Mouse (Mus musculus): Measurements from ENCODE around the gene Vamp8.

Gene Vamp8

DNA sequence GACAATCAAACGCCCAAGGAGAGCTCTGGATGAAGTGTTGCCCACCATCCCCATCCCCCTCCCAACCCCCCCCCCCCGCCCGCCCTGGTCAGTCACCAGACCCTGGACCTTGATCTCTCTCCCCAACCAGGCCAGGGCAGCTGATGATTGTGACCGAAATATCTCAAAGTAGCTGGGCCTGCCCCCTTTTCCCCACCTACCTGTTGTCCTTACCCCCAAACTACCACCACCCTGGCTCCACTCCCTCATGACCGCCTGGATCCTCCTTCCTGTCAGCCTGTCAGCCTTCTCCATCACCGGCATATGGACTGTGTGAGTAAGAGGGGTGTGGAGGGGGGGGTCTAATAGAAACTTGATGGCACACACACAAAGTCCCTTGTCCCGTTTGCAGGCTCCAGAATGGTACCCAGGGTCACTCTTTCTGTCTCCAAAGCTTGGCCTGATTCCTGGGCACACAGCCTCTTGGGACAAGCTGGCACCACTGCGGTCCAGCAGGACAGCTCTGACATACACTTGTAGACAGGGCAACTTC, 34.4 kb downstream of the Vamp8 start:
- peak; percentile 46 to 71 for DNase-seq (ENCODE audit: inconsistent age in 2 of 2, low spot score in 1 of 2)

DNA sequence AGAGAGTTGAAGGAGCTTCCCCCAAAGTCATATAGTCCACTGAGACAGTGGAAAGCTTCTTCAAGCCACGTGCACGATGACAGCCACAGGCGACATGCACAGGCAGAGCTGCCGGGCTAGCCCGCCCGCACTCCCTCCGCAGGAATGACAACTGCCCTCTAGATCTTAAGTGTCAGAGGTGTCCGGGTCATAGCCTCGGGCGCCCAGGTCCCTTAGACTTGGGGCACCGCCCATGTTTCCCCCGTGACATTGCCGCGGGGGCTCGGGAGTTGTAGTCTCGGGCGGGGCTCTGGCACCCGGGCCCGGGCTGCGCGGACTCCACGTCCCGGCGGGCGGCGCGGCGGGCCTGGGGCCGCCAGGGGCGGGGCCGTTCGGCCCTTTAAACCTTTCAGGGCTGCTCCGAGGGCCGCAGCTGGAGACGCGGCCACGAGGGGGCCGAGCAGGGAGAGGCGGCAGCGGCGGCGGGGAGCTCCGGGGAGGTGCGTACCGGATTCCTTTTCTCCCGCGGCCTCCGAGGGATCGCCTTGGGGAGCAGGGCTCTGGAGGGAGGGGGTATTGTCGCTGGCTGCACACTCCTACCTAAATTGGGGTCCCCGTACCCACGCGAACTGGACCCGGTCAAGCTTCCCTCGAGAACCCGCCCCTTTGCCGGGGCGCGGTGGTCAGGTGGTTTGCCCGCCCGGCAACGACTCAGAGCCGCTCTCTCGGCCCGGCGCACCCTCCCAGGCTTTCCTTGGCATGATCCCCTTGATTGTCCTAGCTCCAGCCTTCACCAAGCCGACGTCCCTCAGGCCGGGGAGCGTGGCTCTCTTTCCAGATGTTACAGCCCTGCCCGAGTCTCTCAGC, 35.2 kb downstream of the Vamp8 start, which contains the start of gene Tmem150a:
TSS of gene Tmem150a (plus strand) at position 382 of the 846 bp plus-strand sequence.
- peak; percentile 92 to 96 for DNase-seq (ENCODE audit: inconsistent age in 2 of 2, low spot score in 1 of 2)

DNA sequence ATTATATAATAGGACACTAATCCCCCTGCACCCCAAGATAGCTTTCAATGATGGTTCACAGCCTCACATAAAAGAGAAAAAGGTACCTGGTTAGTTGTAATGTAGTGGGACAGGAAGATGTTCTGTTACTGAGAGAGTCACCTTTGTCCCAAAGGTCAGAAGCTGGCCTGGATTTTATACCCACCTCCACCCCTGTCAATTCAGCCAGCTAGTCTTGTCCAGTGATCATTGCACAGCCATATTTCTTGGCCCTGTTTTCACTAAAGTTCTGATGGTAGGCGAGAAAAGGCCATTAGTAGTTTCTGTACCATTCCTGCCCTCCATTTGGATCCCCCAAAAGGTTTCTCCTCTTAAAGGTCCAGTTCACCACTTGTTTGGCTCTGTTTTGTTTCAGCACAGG, 36.5 kb downstream of the Vamp8 start:
- DNase-seq (ENCODE audit: inconsistent age in 2 of 2, low spot score in 1 of 2): peak in 1 of 2 experiments; percentile 46

DNA sequence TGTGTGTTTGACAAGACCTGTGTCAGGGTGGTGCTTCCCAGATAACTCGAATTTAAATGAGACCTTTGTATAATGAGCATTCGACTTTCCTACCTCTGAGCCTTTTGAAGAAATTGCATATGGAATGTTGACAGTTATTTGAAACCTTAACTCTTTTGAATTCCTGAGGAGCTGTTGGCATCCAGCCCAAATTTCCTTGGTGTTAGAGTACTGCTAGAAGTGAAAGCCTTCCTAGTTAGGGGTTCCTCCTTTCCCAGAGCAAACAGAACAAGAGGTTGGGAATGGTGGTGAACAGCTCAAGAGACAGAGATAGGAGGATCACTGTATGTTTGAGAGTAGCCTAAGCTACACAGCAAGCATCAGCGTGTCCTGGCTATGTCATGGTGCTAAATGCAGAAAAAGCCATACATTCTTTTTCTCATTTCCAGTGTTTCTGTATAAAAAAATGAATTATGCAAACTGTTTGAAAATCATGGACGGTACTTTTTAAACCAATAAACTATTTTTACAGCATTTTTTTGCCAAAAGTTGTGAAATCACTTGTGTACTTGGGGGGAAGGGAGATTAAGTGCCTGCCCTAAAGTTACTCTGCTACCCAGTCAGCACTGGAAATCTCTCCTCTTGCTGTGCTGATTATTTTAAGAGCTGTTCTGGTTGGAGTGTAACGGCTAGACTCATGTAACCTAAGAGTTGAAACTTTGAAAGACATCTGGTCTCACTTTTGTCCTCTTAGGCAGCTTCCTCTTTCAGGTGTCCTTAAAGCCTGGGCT, 37.7 kb downstream of the Vamp8 start:
- peak in 1 of 2 experiments; percentile 65 for DNase-seq (ENCODE audit: inconsistent age in 2 of 2, low spot score in 1 of 2)

DNA sequence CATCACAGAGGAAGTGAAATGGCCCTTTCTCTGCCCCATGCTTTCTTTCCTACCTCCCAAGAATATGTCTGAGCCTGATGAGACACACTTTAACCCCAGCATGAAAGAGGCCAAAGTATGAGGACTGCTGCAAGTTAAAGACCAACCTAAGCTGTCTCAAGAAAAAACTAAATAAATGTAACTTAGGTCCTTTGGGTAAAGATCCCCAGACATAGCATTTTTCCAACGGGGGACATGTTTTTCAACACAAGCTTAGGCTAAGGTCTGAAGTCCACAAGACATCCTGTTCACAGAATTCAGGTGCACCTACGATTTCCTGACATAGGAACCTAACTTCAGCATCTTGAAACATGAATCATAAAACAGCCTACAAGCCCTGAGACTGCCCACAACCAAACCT, 40.3 kb downstream of the Vamp8 start:
- no peak for DNase-seq (ENCODE audit: inconsistent age in 2 of 2, low spot score in 1 of 2)

DNA sequence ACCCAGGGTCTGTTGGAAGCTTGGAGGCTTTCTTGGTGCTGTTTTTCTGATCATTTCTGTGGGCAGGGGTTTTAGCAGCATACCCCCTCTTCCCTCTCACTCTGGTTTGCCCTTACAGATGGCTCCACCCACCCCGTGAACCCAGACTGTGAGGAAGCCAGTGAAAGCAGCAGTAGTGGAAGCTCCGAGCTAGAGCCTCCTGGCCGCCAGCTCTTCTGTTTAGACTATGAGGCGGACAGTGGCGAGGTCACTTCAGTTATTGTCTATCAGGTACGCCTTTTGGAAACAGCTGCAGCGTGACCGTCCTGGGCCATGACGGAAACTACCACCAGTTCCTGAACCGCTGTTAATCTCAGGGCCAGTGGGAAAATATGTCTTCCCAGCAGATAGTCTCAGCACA, 42.1 kb downstream of the Vamp8 start:
- peak; percentile 36 to 58 for DNase-seq (ENCODE audit: inconsistent age in 2 of 2, low spot score in 1 of 2)

GRCm38 (mm10) chr6:72347166-72347941, 43.1 kb downstream of the Vamp8 start, which contains the start of gene 0610030E20Rik:
Gene 0610030E20Rik (plus strand): TSS chr6:72347317.
- DNase-seq (ENCODE audit: inconsistent age in 2 of 2, low spot score in 1 of 2): peak; percentile 85 to 94

DNA sequence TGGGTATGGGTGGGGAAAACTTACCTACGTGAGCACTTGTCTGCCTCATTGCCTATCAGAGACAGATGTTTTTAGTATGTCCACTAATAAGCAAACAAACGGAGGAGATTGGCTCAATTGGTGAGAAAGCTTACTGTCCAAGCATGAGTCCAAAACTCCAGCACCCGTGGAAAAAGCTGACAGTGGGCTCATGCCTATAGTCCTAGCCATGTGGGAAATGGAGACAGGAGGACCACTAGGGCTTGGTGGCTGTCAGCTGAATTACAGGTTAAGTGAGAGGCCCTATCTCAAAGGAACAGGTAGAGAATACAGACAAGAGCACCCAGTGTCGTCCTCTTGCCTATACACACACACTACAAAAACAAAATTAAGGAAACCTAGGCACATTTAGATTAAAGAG, 44.2 kb downstream of the Vamp8 start:
- DNase-seq (ENCODE audit: inconsistent age in 2 of 2, low spot score in 1 of 2): peak in 1 of 2 experiments; percentile 48

GRCm38 (mm10) chr6:72345633-72346032, 44.9 kb downstream of the Vamp8 start:
- no peak for DNase-seq (ENCODE audit: inconsistent age in 2 of 2, low spot score in 1 of 2)

GRCm38 (mm10) chr6:72345074-72345567, 45.4 kb downstream of the Vamp8 start, which contains the start of gene Usp39:
Gene Usp39 (minus strand): TSS chr6:72345184.
- DNase-seq (ENCODE audit: inconsistent age in 2 of 2, low spot score in 1 of 2): peak; percentile 94 to 98

GRCm38 (mm10) chr6:72344396-72345073, 46.0 kb downstream of the Vamp8 start:
- DNase-seq (ENCODE audit: inconsistent age in 2 of 2, low spot score in 1 of 2): no peak

- DNase-seq (ENCODE audit: inconsistent age in 2 of 2, low spot score in 1 of 2): no peak
Measured at GRCm38 (mm10) chr6:72340481-72340880, 50.0 kb downstream of the Vamp8 start.

All from adrenal gland, adult (tissue).